Mouse (Mus musculus): ENCODE measurements around the gene Nmt2.

DNA sequence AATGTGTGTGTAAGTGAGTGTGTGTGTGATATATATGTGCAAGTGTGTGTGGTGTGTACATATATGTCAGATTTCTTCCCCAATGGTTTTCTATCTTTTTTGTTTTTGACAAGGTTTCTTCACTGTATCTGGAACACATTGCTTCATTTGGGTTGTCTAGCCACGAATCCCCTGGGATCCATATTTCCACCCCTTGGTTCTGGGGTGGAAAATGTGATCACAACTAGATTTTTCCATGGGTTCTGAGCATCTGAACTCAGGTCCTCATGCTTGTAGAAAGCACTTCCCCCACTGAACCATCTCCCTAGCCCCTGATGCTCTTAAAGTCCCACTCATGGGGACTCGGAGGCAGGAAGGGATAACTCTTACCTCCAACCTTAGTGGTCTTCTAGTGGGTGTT is 10.7 kb upstream of the Nmt2 start:
- TF ChIP-seq CTCF (IDR thresholded peaks at IDR 0.05; ENCODE audit: extremely low read depth, insufficient read depth, low read length) (no peak), POLR2A (IDR thresholded peaks at IDR 0.05; ENCODE audit: extremely low read depth, insufficient read depth, low read length) (no peak)

Measured in cortical plate, adult 2 months (tissue).